Mouse (Mus musculus) intestine, embryonic 15.5 days (tissue): ENCODE results near the gene Tdp2. TPM values are rescaled to one million over a fixed set of nuclear protein-coding genes. Genes with fewer than 3 reads are reported as not detected.
A peak's percentile ranks its signal among the peaks of the same experiment; 100 is the strongest.

Source experiments
- ATAC-seq: fragments of 200-750 bp; cut with Nextera tagmentation; 2 replicates; pipeline ENCODE4 v1.8.0; 2017; ENCODE audit warnings: moderate TSS enrichment, moderate library complexity
- H3K27ac ChIP-seq: fragments of 300-500 bp; sonication (generic); 2 replicates; pipeline ENCODE4 v1.5.1; 2015; ENCODE audit warnings: mild to moderate bottlenecking, inconsistent platforms
- H3K27me3 ChIP-seq: fragments of 300-500 bp; sonication (generic); replicated peaks from 2 replicates; pipeline ENCODE4 v1.6.1; 2015; ENCODE audit warnings: inconsistent platforms
- H3K36me3 ChIP-seq: fragments of 300-500 bp; sonication (generic); 2 replicates; pipeline ENCODE4 v1.6.1; 2015; ENCODE audit warnings: inconsistent platforms
- H3K4me1 ChIP-seq: fragments of 300-500 bp; sonication (generic); replicated peaks from 2 replicates; pipeline ENCODE4 v1.6.1; 2015; ENCODE audit warnings: inconsistent platforms
- H3K4me2 ChIP-seq: fragments of 300-500 bp; sonication (generic); replicated peaks from 2 replicates; pipeline ENCODE4 v1.6.1; 2015; ENCODE audit warnings: mild to moderate bottlenecking, inconsistent platforms
- H3K4me3 ChIP-seq: fragments of 300-500 bp; sonication (generic); replicated peaks from 2 replicates; pipeline ENCODE4 v1.5.1; 2015; ENCODE audit warnings: inconsistent platforms
- H3K9ac ChIP-seq: fragments of 300-500 bp; sonication (generic); 2 replicates; pipeline ENCODE4 v1.6.1; 2015; ENCODE audit warnings: inconsistent platforms
- H3K9me3 ChIP-seq: fragments of 300-500 bp; sonication (generic); 2 replicates; pipeline ENCODE4 v1.6.1; 2016; ENCODE audit warnings: inconsistent platforms
- WGBS: fragments of 180-500 bp; shearing (Covaris S2); methylation state at CpG from one replicate; pipeline ENCODE4 v1.1.7; 2015; 5-methylcytosine and 5-hydroxymethylcytosine counted together
- polyA plus RNA-seq: library from polyadenylated mRNA; unstranded; fragments of >200 nt; fragmentation: Nextera tagmentation; extraction: Ambion mirVana; gene quantifications from 2 replicates; pipeline ENCODE4 v1.2.1, GENCODE M21; 2015

Tdp2 gene
- polyA plus RNA-seq, 1 experiment from 2014 or later: 65.0 TPM

- no peak for ATAC-seq
- H3K27me3 ChIP-seq: no peaks in the 10 kb centered on the region
- peaks cover 24% of the 10 kb centered on the region for H3K4me1 ChIP-seq
- no peaks in the 10 kb centered on the region for H3K36me3 ChIP-seq
- WGBS: 70% methylated on average over 7 of the region's 7 CpGs
- H3K4me2 ChIP-seq: no peak overlapping the region
- no peak overlapping the region for H3K27ac ChIP-seq
- H3K9ac ChIP-seq: no peak overlapping the region
- no peak overlapping the region for H3K4me3 ChIP-seq
- H3K9me3 ChIP-seq: no peaks in the 10 kb centered on the region
These were observed 31.0 kb downstream of the Tdp2 start for GRCm38 (mm10) chr13:24862520-24862919.

GRCm38 (mm10) chr13:24866430-24867402 lies 35.2 kb downstream of the Tdp2 start:
- no peaks in the 10 kb centered on the region for H3K27me3 ChIP-seq
- WGBS: 44% methylated on average over 9 of the region's 9 CpGs
- ATAC-seq: peak; percentile 91
- H3K4me2 ChIP-seq: no peak overlapping the region
- H3K36me3 ChIP-seq: no peaks in the 10 kb centered on the region
- H3K9me3 ChIP-seq: no peaks in the 10 kb centered on the region
- H3K9ac ChIP-seq: no peak overlapping the region
- peaks cover 15% of the 10 kb centered on the region for H3K4me1 ChIP-seq
- H3K27ac ChIP-seq: peak overlapping the region; percentile 57
- H3K4me3 ChIP-seq: no peak overlapping the region

GRCm38 (mm10) chr13:24867789-24868188 lies 36.3 kb downstream of the Tdp2 start:
- H3K4me1 ChIP-seq: peaks cover 15% of the 10 kb centered on the region
- ATAC-seq: no peak
- H3K4me3 ChIP-seq: no peak overlapping the region
- no peak overlapping the region for H3K9ac ChIP-seq
- no peak overlapping the region for H3K27ac ChIP-seq
- no peaks in the 10 kb centered on the region for H3K27me3 ChIP-seq
- no peak overlapping the region for H3K4me2 ChIP-seq
- no peaks in the 10 kb centered on the region for H3K9me3 ChIP-seq
- 85% methylated on average over 10 of the region's 10 CpGs for WGBS
- H3K36me3 ChIP-seq: no peaks in the 10 kb centered on the region

GRCm38 (mm10) chr13:24868233-24868632 lies 36.8 kb downstream of the Tdp2 start:
- Histone ChIP-seq H3K27ac (no peak overlapping the region), H3K9ac (no peak overlapping the region), H3K4me2 (no peak overlapping the region), H3K9me3 (no peaks in the 10 kb centered on the region), H3K4me3 (no peak overlapping the region), H3K36me3 (no peaks in the 10 kb centered on the region), H3K4me1 (peaks cover 15% of the 10 kb centered on the region), H3K27me3 (no peaks in the 10 kb centered on the region)
- 89% methylated on average over 7 of the region's 7 CpGs for WGBS
- ATAC-seq: no peak

GRCm38 (mm10) chr13:24879359-24880040 lies 48.0 kb downstream of the Tdp2 start:
- Histone ChIP-seq H3K4me1 (no peaks in the 10 kb centered on the region), H3K4me3 (no peak overlapping the region), H3K36me3 (no peaks in the 10 kb centered on the region), H3K9me3 (no peaks in the 10 kb centered on the region), H3K27me3 (no peaks in the 10 kb centered on the region), H3K9ac (no peak overlapping the region), H3K27ac (peak overlapping the region; percentile 82), H3K4me2 (no peak overlapping the region; the same call in 1 of the 2 replicates)
- ATAC-seq: peak; percentile 90
- 71% methylated on average over 15 of the region's 15 CpGs for WGBS

- peak overlapping the region; percentile 82 for H3K27ac ChIP-seq
- H3K9me3 ChIP-seq: no peaks in the 10 kb centered on the region
- H3K36me3 ChIP-seq: no peaks in the 10 kb centered on the region
- H3K27me3 ChIP-seq: no peaks in the 10 kb centered on the region
- no peak overlapping the region for H3K4me3 ChIP-seq
- H3K4me1 ChIP-seq: no peaks in the 10 kb centered on the region
- no peak overlapping the region for H3K9ac ChIP-seq
- H3K4me2 ChIP-seq: no peak overlapping the region
- ATAC-seq: peak; percentile 78
- WGBS: 70% methylated on average over 6 of the region's 6 CpGs
These were observed 48.7 kb downstream of the Tdp2 start for GRCm38 (mm10) chr13:24880208-24880607.

GRCm38 (mm10) chr13:24880704-24881103 lies 49.2 kb downstream of the Tdp2 start:
- 81% methylated on average over 5 of the region's 5 CpGs for WGBS
- Histone ChIP-seq H3K4me3 (no peak overlapping the region), H3K9ac (no peak overlapping the region), H3K4me1 (no peaks in the 10 kb centered on the region), H3K36me3 (no peaks in the 10 kb centered on the region), H3K9me3 (no peaks in the 10 kb centered on the region), H3K27ac (peak overlapping the region; percentile 82; the same call in 1 of the 2 replicates), H3K4me2 (no peak overlapping the region), H3K27me3 (no peaks in the 10 kb centered on the region)
- peak; percentile 57 for ATAC-seq

DNA sequence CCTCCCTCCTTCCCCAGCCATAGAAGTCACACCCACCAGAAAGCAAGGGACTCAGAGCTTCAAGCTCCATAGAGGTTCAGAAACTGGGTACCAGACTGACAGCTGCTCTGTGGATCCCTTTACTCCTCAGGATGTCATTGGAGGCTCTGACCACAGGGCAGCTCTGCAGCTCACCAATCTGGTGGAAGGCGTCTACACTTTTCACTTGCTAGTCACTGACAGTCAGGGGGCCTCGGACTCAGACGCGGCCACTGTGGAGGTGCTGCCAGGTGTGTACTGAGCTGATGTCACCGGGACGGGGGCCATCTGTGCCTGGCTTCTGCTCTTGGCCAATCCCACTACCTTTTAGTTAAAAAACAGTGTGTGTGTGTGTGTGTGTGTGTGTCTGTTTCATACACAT lies 50.9 kb downstream of the Tdp2 start:
- H3K4me3 ChIP-seq: no peak overlapping the region
- no peaks in the 10 kb centered on the region for H3K36me3 ChIP-seq
- no peak for ATAC-seq
- 93% methylated on average over 6 of the region's 6 CpGs for WGBS
- H3K27ac ChIP-seq: no peak overlapping the region
- H3K4me2 ChIP-seq: no peak overlapping the region
- H3K4me1 ChIP-seq: no peaks in the 10 kb centered on the region
- no peak overlapping the region for H3K9ac ChIP-seq
- no peaks in the 10 kb centered on the region for H3K9me3 ChIP-seq
- no peaks in the 10 kb centered on the region for H3K27me3 ChIP-seq

GRCm38 (mm10) chr13:24889554-24889953 lies 58.1 kb downstream of the Tdp2 start:
- Histone ChIP-seq H3K27ac (no peak overlapping the region), H3K27me3 (no peaks in the 10 kb centered on the region), H3K36me3 (no peaks in the 10 kb centered on the region), H3K9ac (no peak overlapping the region), H3K4me1 (0 out of 2 replicates have a peak, but pooled peaks cover 3% of the 10 kb centered on the region), H3K4me3 (no peak overlapping the region), H3K9me3 (no peaks in the 10 kb centered on the region), H3K4me2 (no peak overlapping the region)
- ATAC-seq: peak; percentile 76
- WGBS: 35% methylated on average over 1 of the region's 1 CpGs

Other genes with a start within 250 kb of the Tdp2 start
- 1.7 and 1.9 TPM in 2 replicates for gene Ripor2, start 249.5 kb upstream of the Tdp2 start, polyA plus RNA-seq
- gene Armh2, start 90.4 kb upstream of the Tdp2 start, polyA plus RNA-seq: not detected in 2 replicates
- gene Gmnn, start 69.8 kb upstream of the Tdp2 start, polyA plus RNA-seq: 106 and 115 TPM in 2 replicates
- 12.4 and 13.2 TPM in 2 replicates for gene BC005537, start 30.0 kb upstream of the Tdp2 start, polyA plus RNA-seq
- gene Acot13, start 139 bp upstream of the Tdp2 start, polyA plus RNA-seq: 162 and 165 TPM in 2 replicates
- 1.2 and 1.3 TPM in 2 replicates for gene D130043K22Rik, start 13.5 kb downstream of the Tdp2 start, polyA plus RNA-seq
- 9.6 and 10.3 TPM in 2 replicates for gene Aldh5a1, start 106.0 kb downstream of the Tdp2 start, polyA plus RNA-seq
- 2.0 and 3.1 TPM in 2 replicates for gene Gpld1, start 111.5 kb downstream of the Tdp2 start, polyA plus RNA-seq
- gene Mrs2, start 188.7 kb downstream of the Tdp2 start, polyA plus RNA-seq: 15.6 and 17.4 TPM in 2 replicates
- gene Dcdc2a, start 224.3 kb downstream of the Tdp2 start, polyA plus RNA-seq: 0.96 and 1.8 TPM in 2 replicates